Mouse (Mus musculus) kidney, adult 11 months (tissue): ENCODE measurements at regions not wholly inside any gene's neighbourhood (a gene's known extent, or its start where the extent isn't known, plus 50 kb on each side); places are given as distances from the start of the nearest gene placed in this dataset.

ENCODE experiments used
- DNase-seq: peaks from one replicate; pipeline ENCODE4 v3.0.0; 2022

- DNase-seq, result no peak
These were observed 402.2 kb downstream of the Efnb2 start for GRCm38 (mm10) chr8:8258855-8259254.

DNA sequence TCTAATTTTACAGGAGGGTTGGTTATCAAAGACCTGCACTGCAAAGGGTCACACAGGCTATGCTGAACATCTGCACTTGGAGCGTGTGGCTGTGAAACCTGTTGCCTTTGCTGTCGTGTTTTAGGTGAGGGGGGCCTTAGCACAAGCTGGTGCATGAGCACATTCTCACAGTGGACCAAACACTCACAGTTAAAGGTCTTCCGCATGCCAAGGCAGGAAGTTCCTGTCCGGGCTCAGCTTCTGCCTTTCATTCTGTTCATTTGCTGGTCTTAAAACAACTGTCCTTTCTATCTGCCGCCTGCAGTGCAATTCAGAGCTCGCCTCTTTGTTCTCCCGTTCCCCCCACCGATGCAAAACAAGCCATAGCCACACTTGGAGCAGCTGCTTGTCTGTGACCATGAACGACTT is 402.8 kb downstream of the Efnb2 start:
- DNase-seq, result no peak

DNA sequence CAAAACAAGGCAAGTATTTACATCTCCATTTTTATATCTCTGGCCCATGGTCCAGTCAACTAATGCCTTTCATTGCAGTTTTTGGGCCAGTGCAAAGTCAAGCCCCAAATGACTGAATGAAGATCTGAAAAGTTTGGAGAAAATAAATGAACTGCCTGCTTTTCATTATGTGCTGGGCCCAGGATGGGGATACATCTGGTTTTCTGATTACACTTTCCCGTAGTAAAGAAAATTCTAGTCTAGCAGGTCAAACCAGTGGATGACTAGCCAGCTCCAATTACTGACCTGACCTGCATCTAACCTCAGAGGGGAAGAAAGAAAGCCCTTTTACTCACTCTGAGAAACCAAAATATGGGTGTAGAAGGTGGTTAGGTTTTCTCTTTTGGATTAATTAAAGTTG is 404.7 kb downstream of the Efnb2 start:
- DNase-seq, result no peak

GRCm38 (mm10) chr8:8254446-8254845 is 406.6 kb downstream of the Efnb2 start:
- DNase-seq, result no peak

GRCm38 (mm10) chr8:8244599-8244998 is 416.4 kb downstream of the Efnb2 start:
- DNase-seq, result no peak

DNA sequence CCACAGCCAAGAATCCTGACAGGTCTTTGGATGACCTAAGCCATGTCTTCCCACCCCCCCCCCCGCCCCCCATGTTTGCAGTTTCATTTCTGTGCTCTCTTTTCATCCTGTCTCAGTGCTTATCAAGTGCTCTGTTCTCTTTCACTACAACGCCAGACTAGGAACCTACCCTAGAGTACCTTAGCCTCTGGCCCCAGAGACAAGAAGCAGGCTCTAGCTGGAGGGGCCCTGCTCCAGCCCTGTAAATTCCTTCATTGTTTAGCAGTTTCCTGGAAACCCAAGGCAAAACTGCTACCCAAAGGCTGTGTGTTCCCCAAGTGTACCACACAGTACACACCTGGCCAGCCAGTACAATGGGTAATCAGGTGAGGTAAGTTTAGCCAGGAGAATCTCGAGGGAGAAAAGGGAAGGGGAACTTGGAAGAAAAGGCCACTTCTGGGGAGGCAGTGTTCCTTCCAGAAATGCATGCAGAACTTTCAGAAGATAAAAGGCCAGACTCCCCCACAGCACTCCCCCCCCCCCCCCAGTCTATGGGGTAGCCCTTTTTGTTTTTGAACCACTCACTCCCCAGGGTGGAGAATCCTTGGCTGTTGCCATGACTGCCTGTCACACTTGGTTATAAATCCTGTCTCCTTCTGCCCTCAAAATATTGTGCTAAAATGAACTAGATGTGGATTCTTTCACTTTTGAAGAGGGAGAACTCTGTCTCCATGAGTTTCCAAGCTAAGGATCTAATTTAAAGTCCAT is 419.1 kb downstream of the Efnb2 start:
- DNase-seq, result no peak

- DNase-seq, result no peak
These were observed 419.9 kb downstream of the Efnb2 start for GRCm38 (mm10) chr8:8241051-8241688.

DNA sequence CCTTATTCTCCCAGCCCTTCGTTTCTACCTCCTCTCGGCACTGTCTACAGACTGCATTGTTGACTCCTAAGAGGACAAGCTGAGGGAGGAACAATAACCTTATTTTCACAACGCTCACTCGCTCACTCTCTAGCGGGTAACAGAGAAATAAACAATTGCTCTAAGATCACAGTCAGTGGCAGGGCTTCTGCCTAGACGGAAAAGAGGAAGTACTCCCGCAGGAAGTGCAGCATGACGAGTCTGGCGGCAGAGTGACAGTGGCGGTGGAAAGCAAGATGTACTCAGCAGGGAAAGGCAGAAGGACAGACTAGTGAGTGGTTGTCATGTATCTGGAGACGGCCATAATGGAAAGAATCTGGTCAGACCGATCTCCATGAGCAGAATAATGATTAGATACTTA is 421.6 kb downstream of the Efnb2 start:
- no peak for DNase-seq

DNA sequence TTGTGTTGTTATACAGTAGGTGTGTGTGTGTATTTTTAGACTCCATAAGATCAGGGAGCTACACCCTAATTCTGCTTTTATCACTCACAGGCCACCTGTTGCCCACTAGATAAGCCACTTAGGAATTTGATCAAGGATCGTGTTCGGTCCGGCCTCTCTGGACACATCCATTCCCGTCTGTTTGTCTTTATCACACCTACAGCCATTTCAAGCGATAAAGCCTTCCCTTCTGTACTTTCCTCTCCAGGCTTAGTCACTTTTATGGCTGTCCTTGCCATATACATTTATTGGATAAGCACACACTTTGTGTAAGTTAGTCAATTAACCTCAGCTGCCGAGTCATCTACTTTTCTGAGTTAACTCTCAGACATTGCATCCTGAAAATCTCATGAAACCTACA is 423.0 kb downstream of the Efnb2 start:
- no peak for DNase-seq

DNA sequence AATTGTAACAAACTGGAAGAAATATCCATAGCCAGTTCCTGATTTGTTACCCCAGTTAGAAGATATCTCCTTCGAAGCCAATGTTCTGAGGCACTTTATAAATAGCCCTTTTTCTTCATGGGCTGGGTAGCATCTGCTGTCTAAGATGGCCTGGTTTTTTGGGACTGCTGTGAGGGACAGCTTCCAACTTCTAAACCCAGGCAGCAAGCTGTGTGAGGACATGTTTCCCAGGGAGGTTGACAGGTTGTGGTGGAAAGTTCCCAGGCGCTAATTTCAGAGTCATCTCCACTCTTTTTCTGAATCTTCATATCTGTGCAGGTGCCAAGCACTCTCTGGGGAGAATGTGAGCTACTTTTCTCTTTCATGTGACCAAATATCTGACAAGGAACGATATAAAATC is 427.4 kb downstream of the Efnb2 start:
- DNase-seq, result no peak

DNA sequence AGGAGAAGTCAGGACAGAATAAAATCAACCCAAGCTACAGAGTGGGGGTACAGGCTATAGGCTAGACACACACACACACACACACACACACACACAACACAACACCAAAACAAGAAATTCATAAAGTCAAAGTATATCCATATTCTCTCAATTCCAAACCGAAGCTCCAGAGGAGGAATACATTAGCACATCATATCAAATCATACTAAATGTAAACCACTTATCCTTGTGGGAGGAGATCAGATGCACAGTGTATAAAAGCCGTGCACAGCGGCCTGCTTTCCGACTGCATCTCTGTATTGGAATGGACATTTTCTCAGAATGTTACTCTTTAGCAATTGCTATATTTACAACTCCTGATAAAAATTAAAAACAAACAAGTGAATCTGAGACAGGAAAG is 427.9 kb downstream of the Efnb2 start:
- no peak for DNase-seq

DNA sequence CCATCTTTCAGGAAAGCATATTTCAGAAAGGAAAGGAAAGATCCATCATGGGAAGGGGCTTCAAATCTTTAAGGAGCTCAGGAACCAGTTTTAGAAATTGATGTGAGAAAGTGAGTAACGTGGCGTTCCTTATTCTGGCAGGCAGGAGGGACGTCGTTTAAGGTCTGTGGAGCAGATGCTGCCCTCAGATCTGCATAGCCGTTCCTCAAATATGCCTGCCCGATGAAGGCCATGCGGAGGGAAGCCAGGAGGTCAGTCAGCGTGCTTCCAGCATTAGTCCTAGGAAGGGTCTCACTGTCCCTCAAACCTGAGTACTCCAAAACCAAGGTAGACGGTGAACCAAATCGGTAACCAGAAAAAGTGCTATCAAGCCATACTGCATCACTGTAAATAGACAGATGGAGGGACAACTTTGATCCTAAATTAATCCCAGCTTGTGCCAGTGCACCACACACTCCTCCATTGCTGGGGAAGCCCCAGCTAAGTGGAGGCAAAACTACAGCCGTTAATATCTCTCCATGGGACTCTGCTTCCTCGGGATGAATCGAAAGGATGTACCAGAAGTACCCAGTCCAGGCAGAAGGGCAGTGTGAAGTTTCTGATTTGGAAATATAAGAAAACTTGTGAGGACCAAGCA is 428.9 kb downstream of the Efnb2 start:
- no peak for DNase-seq

DNA sequence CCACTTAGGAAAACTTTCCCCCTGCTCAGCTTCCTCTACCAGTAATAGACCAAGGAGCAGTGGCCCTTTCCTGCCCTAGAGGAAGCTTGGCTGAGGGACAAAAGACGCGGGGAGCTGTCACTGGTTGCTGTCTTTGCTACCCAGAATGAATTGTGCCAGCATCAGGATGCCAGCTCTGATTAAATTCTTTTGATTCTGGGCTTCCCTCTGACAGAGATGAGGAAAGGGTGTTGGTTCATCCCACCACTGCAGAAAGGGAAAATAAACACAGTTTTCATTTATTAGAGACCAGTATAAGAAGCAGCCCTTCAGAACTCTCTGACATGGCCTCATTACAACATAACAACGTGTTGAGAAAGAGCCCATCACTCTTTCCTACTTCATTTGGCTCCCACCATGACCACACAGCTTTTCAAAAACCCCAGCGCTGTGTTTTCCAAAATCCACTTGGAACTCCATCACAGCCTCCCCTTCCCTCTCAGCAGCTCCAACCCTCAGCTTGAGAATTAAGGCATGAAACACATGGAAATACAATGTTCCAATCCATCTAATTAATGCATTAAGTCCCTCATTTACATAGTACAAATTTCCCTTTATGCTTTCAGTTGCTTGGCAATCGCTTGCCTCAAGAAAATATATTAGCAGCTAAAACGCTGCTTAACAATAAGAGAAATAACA is 429.6 kb downstream of the Efnb2 start:
- no peak for DNase-seq

DNA sequence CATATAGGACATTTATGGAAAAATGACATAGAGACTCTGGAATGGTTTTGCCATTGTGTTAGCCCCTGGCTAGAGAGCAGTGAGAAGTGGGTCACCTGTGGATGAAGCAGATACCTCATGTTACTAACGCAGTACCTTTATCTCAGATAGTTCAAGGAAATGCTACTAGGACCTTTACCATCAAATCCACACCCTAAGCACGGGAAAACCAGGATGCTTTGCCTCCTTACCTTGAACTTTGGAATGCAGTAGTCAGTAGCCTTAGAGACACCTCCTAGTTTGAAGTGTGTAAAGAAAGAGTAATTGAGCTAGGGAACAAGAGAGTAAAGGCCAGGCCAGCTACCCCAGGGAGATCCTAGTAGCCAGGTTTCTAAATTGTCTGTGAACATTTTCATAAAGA is 435.0 kb downstream of the Efnb2 start:
- no peak for DNase-seq

DNA sequence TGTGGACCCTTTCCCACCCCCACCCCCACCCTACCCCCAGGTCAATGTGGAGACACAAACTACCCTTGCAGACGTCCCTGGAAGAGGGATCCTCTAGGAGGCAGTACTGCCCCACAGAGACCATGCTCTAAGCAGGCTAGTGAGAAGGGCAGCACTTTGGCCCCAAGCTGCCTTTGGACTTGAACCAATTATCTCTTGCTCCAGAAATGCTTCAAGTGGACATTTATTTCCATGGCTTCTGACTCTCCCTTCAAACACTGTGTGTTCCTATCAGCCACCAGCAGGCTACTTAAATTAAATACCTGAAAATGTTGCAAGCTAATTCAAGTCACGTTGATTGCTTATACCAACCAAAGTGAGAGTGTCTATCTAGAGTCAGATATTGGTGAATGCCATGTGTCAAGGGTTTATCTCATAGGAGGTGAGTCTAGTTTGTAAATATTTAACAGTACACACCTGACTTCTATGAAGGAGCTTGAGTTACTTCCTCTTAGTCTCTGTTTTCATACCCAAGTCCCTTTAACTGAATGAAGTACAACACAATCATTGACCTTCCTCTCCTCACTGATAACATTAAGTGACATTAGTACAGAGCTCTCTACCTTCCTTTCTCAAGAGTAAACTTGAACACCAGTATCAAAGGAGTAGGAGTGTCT is 435.7 kb downstream of the Efnb2 start:
- peak; percentile 4 for DNase-seq

DNA sequence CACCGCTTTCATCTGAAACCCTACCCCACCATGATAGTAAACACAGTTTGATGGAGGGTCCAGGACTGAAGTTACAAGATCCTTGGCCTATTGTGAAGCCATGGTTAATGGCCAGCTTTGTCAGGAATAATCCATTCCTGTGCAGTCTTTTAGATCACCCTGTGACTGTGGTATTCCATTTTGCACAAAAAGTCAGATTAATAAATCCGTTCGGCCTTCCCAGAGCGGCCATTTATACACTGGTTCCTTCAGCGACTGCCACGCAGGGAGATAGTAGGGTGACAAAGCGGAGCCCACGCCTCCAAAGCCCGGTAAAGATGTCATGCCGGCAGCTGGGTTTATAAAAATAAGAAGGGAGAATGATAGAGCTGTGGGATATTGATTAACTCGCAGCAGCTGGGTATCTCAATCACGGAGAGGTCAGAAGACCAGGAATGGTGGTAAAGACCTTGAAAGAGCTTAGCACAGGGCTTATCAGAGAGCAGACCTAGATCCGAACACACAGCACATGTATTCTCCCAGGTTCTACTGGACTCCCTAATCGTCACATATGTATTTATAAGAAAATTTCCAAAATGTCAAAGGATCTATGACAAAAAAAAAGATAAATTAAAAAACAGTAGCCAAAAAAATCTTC is 440.5 kb downstream of the Efnb2 start:
- no peak for DNase-seq

DNA sequence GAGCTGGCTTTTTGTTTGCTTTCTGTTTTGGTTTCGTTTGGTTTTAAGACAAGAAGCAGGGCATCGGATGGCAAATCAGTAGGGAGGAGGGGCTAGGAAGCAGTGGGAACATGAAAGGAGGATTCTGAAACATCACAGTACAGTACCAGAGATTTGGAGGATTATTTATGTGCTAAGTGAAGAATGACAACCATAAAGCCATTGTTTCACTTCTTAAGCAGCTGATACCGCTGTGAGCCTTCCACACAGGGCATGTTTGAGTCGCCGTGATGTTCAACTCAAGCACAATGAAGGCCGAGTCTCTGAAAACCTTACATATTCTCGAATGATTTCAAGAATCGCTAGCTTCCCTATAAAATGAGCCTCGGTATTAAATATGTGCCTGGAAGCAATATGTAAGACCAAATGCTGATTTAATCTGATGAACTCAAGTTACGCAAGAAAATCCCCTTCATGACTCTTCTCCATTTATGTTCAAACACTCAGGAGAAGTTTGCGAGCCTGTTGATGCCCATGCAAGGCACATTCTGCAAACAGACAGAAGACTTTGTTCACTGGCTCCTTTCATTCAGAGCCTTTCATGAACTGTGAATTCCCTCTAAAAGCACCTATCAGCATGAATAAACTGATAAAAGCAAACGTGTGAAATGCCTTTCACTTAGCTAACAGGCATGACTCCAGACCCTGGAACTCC is 441.2 kb downstream of the Efnb2 start:
- DNase-seq, result no peak

- DNase-seq, result no peak
These were observed 468.0 kb downstream of the Efnb2 start for GRCm38 (mm10) chr8:8193036-8193435.

DNA sequence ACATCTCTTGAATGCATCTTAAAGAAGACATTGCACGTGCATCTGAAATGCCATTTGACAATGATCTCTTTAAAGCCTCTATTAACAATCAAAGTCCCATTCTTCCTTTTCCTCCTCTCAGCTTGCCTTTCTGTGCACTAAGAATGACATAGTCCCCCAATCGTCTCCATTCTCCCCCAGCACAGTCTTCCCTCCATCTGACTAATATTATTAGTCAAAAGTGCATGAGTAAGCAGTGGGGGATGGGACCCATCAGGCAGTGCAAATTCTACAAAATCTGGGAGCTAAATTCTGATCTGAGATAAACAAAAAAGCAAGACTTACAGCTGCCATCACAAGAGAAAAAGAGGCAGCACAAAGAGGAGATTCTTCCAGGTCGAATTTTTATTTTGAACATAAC is 475.0 kb downstream of the Efnb2 start:
- no peak for DNase-seq

DNA sequence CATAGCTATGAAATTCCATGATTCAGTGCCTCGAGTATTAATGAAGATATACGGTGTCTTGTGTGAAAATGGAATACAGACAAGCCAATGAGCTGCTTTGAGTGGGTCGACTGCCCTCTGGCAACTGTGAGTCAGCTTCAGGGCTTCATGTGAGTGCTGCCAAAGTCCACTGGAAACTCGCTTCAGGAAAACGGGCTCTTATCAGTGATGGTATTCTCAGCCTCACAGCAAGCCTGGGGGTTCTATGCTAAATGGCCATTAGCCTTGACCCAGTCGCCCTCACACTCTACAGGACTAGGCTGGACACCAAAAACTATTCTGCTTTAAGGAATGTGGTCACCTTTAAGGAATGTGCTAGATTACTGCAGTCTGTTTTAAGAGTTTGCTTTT is 477.8 kb downstream of the Efnb2 start:
- no peak for DNase-seq

DNA sequence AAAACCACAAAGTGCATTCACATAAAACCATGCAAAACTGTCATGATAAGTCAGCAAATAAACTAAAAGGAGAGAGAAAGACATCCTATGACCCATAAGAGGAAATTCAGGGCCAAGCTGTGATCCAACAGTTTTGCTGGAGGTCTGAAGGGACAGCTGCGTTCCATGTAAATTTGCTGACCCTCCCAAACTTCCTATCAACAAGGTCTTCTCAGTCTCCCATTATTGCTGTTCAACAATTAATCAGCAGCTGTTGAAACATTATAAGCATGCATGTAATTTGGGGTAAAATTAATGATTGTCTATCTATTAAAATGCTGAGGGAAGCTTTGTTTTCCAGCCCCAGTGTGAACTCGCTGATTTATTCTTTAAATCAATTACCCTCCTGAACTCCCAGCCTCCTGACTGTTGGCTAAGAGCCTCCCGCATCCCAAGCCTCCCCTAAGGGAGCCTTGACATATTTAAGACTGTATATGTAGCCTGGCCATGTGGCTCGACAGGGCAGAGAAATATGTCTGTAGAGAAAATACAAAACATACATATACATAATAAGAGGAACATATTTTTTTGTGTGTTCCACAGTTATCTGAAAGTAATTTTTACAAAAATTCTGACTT is 478.3 kb downstream of the Efnb2 start:
- no peak for DNase-seq

DNA sequence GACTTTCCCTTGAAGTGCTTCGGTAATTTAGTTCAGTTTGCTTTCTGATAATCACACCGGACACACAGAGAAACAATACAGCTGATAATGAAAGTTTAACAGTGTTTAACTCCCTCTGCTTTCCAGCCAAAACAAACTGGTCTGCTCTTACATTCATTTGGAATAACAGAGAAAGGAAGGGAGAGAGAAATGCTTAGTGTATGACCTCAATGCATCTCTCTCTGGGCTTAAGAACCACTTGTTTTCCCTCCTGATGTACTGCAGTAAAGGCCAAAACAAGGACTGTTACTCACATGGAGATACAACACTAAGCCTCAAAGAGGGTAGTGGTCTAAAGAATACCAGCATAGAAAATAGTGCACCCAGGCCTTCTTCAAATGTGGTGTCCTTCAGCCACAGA is 478.9 kb downstream of the Efnb2 start:
- DNase-seq, result no peak
